Mouse (Mus musculus): ENCODE measurements around the gene Trp53.
"Not testable (repeated sequence)": the region's sequence is repeated elsewhere in the genome, so short reads cannot be mapped to it uniquely, and the experiment has no call there.

The Trp53 gene

DNA sequence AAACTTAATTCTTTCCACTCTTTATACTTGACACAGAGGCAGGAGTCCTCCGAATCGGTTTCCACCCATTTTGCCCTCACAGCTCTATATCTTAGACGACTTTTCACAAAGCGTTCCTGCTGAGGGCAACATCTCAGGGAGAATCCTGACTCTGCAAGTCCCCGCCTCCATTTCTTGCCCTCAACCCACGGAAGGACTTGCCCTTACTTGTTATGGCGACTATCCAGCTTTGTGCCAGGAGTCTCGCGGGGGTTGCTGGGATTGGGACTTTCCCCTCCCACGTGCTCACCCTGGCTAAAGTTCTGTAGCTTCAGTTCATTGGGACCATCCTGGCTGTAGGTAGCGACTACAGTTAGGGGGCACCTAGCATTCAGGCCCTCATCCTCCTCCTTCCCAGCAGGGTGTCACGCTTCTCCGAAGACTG is at the start of gene Trp53, which contains the start of gene Wrap53:
Gene Trp53, plus strand, starts transcription at position 269 of the 424 bp plus-strand sequence.
Gene Wrap53, minus strand, starts transcription at position 165 of the 424 bp plus-strand sequence.
- peak; percentile 84 for DNase-seq

DNA sequence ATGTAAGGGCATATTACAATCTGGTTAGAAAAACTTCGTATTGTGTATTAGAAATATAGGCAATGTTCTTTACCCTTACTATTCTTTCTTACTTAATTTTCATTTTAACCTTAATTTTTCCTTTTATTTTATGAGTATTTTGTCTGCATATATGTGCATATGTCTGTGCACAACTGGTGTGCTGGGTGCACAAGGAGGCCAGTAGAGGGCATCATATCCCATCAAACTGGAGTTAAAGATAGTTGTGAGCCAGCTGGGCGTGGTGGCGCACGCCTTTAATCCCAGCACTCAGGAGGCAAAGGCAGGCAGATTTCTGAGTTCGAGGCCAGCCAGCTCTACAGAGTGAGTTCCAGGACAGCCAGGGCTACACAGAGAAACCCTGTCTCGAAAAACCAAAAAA is 49.4 kb upstream of the Trp53 start:
- DNase-seq: not testable (repeated sequence)

DNA sequence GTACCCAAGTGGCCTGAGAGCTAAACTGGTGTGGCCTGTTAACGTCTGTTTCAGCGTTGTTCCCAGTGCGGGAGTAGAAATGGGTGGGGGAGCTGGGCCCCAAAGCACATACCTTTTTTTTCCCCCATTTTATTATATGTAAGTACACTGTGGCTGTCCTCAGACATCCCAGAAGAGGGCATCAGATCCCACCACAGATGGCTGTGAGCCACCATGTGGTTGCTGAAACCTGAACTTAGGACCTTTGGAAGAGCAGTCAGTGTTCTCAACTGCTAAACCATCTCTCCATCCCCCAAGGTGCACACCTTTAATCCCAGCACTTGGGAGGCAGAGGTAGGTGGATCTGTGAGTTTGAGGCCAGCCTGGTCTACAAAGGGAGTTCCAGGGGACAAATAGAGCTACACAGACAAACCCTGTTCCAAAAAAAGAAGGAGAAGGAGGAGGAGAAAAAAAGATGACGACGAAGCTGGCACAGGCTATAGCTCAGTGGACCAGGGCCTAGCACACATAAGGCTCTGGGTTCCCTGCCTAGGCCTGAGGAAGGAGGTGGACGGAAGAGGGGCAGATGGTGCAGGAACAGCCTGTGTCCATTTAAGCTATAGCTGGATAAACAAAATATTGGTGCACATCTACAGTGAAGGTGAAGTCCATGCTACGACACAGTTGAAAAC is 47.5 kb upstream of the Trp53 start:
- no peak for DNase-seq

DNA sequence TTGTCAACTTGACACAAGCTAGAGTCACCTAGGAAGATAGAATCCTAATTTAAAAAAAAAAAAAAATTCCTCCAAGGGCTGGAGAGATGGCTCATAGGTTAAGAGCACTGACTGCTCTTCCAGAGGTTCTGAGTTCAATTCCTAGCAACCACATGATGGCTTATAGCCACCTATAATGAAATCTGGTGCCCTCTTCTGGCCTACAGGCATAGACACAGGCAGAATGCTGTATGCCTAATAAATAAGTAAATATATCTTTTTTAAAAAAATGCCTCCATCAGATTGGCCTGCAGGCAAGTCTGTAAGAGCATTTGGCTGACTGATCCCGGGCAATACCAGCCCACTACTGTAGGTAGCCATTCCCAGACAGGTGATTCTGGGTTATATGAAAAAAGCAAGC is 45.2 kb upstream of the Trp53 start:
- DNase-seq: no peak

DNA sequence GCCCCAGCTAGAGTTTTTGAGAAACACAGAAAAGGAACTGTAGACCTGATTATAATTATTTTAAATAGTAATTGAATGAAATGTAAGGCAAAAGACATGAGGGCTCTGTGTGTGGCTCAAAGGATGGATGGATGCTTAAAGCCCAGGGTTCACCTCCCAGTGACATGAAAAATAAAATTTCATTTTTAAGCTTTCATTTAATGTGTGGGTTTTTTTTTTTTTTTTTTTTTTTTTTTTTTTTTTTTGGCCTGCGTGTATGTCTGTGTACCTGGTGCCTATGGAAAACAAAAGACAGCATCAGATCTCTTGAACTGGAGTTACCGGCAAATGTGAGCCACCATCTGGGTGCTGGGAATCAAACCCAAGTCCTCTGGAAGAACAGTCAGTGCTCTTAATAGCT is 39.5 kb upstream of the Trp53 start:
- no peak for DNase-seq

DNA sequence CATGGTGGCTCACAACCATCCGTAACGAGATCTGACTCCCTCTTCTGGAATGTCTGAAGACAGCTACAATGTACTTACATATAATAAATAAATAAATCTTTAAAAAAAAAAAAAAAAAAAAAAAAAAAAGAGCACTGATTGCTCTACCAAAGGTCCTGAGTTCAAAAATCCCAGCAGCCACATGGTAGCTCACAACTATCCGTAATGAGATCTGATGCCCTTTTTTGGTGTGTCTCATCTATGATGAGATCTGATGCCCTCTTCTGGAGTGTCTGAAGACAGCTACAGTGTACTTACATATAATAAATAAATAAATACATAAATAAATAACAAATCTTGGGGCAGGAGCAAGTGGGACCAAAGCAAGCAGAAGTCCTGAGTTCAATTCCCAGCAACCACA is 38.4 kb upstream of the Trp53 start:
- not testable (repeated sequence) for DNase-seq

DNA sequence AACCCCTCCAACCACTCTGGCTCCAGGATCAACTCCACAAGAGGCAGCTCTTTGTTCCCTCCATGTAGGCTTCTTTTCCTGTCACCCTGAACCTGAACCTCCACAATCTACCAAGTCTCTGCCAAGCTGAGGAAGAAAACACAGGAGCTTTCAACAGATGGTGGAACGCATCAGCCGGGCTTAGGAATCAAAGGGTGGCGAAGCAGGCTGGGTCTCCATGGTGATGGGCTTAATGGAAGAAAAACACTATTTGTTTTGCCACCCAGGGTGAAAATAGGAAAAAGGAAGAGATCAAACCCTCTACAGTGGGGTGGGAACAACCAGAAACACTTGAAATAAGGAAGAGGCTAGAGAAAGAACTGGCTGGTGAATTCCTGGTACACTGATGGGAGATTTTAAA is 36.6 kb upstream of the Trp53 start:
- DNase-seq: no peak

DNA sequence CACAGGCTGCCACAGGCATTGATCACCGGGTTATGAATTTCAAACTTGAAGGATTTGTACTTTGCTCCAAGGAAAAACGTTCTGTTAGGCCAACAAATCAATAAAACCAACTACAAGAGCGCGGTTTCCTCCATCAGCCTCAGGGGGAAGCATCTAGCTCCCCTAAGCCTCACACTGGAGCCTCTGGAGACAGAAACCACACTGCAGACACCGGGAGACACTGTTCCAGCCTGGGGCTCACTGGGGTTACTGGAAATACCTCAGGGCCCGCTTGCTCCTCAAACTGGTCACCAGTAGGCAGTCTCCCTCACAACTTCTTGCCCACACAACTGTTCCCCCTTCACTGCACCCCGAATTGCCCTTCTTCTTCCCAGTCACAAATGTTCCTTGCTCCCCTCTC is 34.2 kb upstream of the Trp53 start:
- DNase-seq: no peak

DNA sequence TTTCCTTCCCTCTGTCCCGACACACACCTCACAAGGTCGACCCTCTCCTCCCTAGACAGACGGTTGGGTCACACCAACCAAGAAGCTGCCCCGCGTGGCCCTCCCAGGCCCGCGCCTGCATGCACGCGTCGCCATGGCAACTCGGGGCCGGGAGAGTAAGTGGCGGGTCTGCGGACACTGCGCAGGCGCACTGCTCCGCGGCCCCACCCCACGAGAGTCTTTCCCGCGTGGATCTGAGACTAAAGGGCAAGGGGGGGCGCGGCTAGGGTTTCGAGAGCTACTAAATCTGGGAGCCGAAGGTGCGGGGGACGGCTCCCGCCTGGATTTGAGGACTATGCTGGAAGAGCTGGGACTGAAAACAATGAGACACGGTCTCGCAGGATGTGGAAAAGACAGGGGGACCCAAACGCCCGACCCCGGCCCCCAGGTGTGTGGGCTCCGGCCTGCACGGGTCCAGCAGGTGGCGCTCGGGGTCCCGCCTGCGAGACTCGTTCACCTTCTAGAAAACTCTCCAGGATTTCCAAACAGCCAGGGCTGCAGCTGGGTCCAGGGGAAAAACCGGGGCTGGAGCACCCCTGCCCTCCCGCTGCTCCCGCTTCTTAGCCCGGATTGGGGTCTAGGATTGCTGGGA is 33.6 kb upstream of the Trp53 start:
- peak; percentile 77 for DNase-seq

DNA sequence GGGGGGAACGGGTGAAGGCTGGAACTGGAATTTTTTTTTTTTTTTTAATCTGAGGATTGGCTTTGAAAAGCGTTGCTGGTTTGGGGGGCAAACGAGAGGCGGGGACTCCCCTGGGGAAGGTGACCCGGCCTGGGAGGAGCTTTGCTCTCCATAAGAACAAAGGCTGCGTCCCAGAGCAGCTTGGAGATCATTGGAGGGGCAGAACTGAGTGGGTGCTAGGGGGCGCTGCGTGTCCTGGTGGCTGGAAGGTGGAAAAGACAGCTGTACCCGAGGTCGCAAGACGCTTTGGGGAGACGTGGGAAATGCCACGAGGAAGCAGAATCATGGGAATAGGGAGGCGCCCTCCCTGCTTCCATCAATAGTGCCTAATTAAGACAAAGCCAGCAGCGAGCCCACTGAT is 33.1 kb upstream of the Trp53 start:
- no peak for DNase-seq

DNA sequence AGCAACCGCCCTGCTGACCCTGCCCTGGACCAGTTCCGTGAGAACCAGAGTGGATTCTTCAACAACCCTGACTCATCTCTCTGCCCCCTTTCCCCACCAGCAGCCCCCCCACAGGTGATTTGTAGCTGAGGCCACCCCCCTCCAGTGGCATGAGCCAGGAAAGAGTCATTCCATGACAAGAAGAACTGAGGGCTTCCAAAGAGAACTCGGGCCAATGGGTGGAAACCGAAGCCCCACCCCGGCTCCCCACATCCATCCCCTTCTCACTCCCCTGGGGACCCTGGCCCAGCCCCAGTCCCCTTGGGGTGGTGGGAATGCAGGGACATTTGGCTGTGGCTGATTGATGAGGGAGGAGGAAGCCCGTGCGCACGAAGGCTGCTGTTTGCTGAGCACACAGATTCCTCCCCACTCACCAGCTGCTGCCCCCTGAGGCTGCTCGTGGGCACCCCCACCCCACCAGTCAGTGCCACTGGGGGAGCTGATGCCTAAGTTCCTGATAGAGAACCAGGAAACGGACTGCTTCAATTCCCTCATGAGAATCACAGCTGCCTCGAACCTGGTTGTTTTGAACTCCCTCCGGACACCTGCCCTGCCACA is 31.0 kb upstream of the Trp53 start, which contains the start of gene Dnah2:
Gene Dnah2, minus strand, starts transcription at position 51 of the 597 bp plus-strand sequence.
- DNase-seq: no peak

DNA sequence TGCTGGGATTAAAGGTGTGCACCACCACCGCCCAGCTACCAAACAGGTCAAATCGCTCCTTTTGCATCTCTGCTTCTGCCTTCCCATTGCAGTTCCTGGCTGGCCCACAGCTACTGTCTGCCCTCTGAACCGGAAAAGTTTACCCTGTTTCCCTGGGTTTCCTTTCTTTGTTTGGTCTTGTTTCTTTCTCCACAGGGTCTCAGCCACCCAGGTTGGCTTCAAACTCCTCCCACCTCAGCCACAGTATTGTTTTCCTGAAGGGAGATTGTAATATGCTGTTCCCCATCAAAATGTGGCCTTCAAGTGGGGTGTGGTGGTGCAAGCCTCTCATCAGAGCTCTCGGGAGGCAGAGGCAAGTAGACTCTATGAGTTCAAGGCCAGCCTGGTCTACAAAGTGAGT is 28.8 kb upstream of the Trp53 start:
- no peak for DNase-seq

DNA sequence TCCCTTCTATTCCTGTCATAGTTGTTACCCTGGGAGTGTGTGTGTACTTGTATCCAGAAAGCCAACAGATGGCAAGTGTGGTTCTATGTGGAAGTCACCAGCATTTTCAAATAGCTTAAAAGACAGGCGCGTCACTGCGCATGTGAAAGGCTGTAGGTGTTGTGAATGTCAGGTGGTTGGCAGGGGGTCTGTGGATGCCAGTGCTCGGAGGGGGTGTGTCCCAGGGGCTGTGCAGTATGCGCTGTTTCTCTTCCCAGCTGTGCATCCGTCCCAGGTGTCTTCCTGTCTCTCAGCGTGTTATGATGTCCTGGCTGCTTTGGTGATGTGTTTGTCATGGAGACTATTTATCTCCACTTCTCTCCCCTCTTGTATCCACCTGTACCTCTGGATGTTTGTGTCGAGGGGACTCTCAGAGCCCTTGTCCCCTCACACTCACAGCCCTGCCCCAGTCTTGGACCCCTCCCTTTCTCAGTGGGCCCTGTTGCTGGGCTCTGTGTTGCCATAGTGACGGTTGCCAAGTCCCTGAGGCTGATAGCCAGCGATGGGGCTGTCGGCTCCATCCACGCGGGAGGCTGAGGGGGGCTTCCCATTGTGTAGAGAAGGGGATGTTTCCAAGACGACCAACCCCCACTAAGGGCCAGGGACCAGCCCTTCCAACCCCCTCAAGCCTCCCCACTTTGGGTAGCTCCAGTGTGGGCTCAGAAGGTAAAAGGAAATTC is 27.4 kb upstream of the Trp53 start:
- DNase-seq: peak; percentile 66

DNA sequence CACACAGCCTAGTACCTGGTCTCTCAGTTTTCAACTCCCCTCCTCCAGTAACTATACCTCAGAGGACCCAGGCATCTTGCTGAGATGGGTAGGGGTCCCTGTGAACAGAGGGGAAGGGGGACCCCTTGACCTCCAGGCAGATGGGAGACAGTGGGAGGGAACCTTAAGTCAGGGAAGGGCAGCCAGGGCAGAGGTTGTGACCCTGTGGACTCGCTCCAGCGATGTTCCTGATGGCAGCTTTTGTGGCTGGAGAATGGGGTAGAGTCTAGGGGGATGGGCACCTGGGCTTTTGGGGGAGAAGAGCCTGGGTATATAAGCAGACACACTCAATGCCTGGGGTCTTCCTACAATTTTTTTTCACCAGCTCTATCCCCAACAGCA is 26.8 kb upstream of the Trp53 start:
- no peak for DNase-seq

DNA sequence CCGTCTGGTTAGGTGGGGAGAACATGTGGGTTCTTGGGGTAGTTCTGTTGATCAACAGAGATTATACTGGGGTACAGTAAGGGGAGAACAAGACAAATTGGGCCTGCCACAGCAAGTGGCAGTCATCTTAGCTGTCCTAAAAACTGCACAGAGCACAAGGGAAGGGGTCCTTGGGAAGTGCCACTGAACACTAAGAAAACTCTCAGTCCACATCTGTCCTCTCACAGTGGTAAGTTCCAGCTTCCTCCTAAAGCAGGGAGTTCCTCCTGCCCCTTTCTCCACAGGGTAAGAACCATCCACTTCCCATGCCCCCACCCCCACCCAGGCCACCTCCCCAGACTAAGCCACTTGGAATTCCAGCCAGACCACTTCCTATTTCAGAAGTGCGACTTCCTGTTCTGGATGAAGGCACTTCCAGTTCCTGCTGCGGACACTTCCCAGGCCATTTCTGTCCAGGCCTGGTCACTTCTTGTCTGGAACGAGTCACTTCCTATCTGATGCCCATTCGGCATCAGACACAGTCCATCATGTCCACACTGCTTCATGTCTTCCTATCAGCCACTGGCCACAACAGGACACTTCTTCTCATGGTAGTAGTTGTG is 25.5 kb upstream of the Trp53 start:
- DNase-seq: no peak

DNA sequence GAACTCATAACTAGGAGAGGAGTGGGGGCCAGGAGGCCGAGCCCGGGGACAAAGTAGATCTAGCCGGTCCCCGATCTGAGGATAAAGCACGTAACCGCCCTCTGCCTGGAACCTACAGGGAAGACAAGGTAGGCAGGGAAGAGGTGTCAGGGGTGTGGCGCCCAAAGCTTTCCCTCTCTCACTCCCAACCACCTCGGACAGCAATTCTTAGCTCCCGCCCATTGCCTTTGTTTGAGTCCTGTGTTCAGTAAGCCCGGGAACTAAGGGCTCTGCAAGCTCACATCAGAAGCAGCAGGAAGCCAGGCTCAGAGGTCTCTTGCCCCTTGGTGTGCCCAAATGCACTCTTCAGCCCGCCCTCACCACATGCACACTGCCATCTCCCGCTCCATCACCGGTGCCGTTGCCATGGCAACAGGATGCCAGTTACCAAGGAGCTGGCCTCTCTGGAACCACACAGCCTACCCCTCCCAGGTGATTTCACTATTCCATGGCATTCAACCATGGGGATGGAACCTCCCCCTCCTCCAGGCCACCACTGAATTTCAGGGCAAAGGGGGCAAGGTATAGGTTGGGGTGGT is 22.7 kb upstream of the Trp53 start:
- no peak for DNase-seq

DNA sequence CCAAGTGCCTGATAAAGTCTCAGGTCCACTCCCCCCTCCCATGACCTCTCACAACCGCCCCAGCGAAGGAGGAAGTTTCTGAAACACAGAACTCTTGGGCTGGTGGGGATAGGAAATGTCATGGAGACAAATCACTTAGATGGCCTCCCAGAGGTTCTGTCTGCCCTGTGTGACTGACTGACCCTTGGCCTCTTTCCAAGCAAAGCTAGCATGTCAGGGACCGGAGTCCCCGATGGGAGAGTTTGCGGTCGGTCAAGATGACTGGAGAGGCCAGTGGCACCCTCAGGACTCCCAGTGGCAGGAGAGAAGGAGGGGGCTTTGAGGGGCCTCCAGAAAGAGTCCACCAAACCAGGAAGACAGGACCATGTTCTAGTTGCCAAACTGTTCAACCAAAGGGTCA is 21.4 kb upstream of the Trp53 start:
- no peak for DNase-seq

DNA sequence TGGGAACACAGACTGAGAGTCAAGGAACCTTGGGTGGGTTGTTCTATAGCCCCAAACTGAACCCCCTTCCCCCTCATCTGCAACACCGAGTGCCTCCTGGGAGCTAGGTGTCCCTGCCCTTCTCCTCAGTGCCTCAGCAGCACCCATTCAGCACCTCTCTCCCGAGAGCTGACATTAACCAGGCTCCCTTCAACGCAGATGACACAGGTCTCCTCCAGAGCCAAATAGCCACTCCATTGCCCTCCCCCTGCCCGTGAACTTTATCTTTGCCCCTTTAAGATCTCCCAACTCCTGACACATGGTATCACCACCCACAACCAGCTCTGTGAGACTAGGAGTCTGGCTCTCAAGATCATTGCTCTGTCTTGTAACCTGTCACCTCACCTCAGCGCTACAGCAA is 21.0 kb upstream of the Trp53 start:
- DNase-seq: no peak

DNA sequence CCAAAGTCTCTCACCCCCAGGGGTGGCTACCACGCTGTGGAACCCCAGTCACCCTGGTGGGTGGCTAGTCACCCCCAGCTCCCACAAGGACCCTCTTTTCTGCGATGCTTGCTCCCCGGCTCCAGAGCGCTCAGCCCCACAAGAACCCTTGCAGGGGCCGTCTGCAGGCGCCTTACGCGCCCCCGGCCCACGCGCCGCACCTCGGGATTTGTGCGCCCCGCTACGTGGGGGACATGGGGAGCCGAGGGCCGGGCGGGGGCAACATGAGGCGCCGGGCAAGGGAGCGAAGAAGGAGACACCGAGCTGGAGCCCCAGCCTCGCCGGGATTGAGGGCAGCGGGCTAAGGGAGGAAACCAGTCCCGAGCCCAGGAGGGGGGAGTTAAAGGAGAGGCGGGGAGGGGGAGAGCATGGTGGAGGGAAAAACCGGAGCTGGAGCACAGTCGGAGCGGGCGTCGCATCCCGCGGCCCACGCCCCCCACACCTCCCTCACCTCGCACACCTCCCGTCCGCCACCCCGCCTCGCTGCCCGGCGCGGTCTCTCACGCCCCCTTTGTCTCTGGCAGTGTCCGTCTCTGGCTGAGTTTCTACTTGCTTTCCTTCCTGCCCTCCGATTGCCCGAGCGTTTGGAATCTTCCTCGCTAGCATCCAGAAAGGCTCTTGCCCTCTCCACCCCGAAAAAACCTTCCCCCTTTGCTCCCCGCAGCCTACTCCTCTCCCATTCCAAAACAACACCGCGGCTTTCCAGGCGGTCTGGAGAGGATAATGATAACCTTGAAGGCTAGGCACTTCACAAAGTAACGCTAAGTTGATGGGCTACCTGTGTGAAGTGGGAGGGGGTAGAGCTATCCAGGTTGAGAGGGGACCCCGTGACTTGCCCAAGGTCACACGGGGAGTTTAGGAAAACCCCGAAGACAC is 20.1 kb upstream of the Trp53 start, which contains the start of gene Efnb3:
Gene Efnb3, minus strand, starts transcription at position 355 of the 915 bp plus-strand sequence.
- DNase-seq: no peak

DNA sequence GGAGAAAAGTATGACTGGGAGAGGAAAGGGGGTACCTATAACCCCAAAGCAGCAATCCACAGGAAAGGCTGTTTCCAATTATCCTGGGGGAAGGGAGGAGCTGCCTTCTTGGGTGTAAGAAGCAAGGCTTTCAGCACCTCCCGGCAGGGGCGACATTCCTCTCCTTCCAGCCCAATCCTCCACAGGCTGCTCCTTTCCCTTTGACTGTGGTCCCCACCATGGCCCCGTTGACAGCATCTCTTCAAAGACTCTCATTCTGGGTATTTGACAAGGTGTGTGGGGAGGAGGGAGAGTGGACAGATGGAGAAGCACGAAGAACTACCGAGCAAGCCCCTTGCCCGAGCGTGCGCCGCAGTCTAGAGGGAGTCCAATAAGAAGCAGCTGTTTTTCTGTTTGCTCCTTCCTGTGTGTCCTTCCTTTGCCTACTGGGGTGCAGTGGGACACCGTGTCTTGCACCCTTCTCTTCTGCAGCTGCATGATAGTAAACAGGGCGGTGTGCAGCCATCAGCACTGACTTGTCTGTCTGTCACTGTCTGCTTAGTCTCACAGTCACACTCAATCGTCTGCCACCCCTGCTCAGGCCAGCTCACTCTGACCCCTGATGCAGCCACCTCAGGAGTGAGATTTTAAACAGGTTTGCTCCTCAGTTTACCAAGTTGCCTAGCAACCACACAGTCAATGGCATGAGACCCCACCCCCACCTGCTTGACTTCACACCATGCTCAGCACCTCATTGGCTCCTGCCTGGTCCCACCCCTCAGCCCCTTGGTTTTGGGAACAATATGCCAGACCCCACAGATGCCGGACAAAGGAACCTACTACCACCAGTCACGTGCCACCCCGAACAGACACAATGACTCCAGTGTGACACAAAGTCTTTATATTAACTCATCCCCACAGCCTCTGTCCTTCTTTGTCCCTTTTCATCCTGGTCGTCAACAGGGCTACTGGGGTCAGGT is 19.0 kb upstream of the Trp53 start:
- no peak for DNase-seq
